Mouse (Mus musculus): Measurements from ENCODE around the gene AC161166.1. TPM values are rescaled to one million over a fixed set of nuclear protein-coding genes. Genes with fewer than 3 reads are reported as not detected.

Gene AC161166.1
- polyA plus RNA-seq, 1 experiment from 2014 or later = not detected

Other genes with a start within 250 kb of the AC161166.1 start
- gene Zfp93, start 242.0 kb downstream of the AC161166.1 start, polyA plus RNA-seq (2015; fragmentation: Nextera tagmentation; extraction: Ambion mirVana) = 0.88 and 0.93 TPM in 2 replicates
- 2.1 and 2.6 TPM in 2 replicates for gene Zfp61, start 211.2 kb downstream of the AC161166.1 start, polyA plus RNA-seq (2015; fragmentation: Nextera tagmentation; extraction: Ambion mirVana)
- 1.7 TPM in 2 replicates for gene Zfp94, start 195.8 kb downstream of the AC161166.1 start, polyA plus RNA-seq (2015; fragmentation: Nextera tagmentation; extraction: Ambion mirVana)
- not detected in 2 replicates for gene Tescl, start 178.5 kb downstream of the AC161166.1 start, polyA plus RNA-seq (2015; fragmentation: Nextera tagmentation; extraction: Ambion mirVana)
- gene Lypd5, start 163.3 kb downstream of the AC161166.1 start, polyA plus RNA-seq (2015; fragmentation: Nextera tagmentation; extraction: Ambion mirVana) = not detected in 2 replicates
- gene Kcnn4, start 142.2 kb downstream of the AC161166.1 start, polyA plus RNA-seq (2015; fragmentation: Nextera tagmentation; extraction: Ambion mirVana) = 127 and 144 TPM in 2 replicates
- 14.8 and 15.9 TPM in 2 replicates for gene Smg9, start 112.8 kb downstream of the AC161166.1 start, polyA plus RNA-seq (2015; fragmentation: Nextera tagmentation; extraction: Ambion mirVana)
- 0.18 TPM in 1 of 2 replicates, not detected in the other for gene Irgc1, start 60.2 kb downstream of the AC161166.1 start, polyA plus RNA-seq (2015; fragmentation: Nextera tagmentation; extraction: Ambion mirVana)
- 5.8 and 6.5 TPM in 2 replicates for gene Plaur, start 50.0 kb downstream of the AC161166.1 start, polyA plus RNA-seq (2015; fragmentation: Nextera tagmentation; extraction: Ambion mirVana)
- gene Cadm4, start 30.4 kb downstream of the AC161166.1 start, polyA plus RNA-seq (2015; fragmentation: Nextera tagmentation; extraction: Ambion mirVana) = 0.20 and 0.25 TPM in 2 replicates
- gene Zfp428, start 5.4 kb downstream of the AC161166.1 start, polyA plus RNA-seq (2015; fragmentation: Nextera tagmentation; extraction: Ambion mirVana) = 4.2 and 4.5 TPM in 2 replicates
- gene Irgq, start 18.2 kb upstream of the AC161166.1 start, polyA plus RNA-seq (2015; fragmentation: Nextera tagmentation; extraction: Ambion mirVana) = 1.6 and 2.0 TPM in 2 replicates
- gene Pinlyp, start 33.7 kb upstream of the AC161166.1 start, polyA plus RNA-seq (2015; fragmentation: Nextera tagmentation; extraction: Ambion mirVana) = not detected in 2 replicates
- 41.1 and 48.9 TPM in 2 replicates for gene Xrcc1, start 33.8 kb upstream of the AC161166.1 start, polyA plus RNA-seq (2015; fragmentation: Nextera tagmentation; extraction: Ambion mirVana)
- 27.1 and 28.9 TPM in 2 replicates for gene Ethe1, start 75.1 kb upstream of the AC161166.1 start, polyA plus RNA-seq (2015; fragmentation: Nextera tagmentation; extraction: Ambion mirVana)
- 0.22 and 0.24 TPM in 2 replicates for gene Zfp575, start 75.2 kb upstream of the AC161166.1 start, polyA plus RNA-seq (2015; fragmentation: Nextera tagmentation; extraction: Ambion mirVana)
- 0.10 and 0.12 TPM in 2 replicates for gene Phldb3, start 98.3 kb upstream of the AC161166.1 start, polyA plus RNA-seq (2015; fragmentation: Nextera tagmentation; extraction: Ambion mirVana)
- gene Lypd3, start 124.1 kb upstream of the AC161166.1 start, polyA plus RNA-seq (2015; fragmentation: Nextera tagmentation; extraction: Ambion mirVana) = not detected in 2 replicates
- 0.08 TPM in 1 of 2 replicates, not detected in the other for gene Tex101, start 164.2 kb upstream of the AC161166.1 start, polyA plus RNA-seq (2015; fragmentation: Nextera tagmentation; extraction: Ambion mirVana)
- gene BC049730, start 196.8 kb upstream of the AC161166.1 start, polyA plus RNA-seq (2015; fragmentation: Nextera tagmentation; extraction: Ambion mirVana) = not detected in 2 replicates
- gene Gm4763, start 214.5 kb upstream of the AC161166.1 start, polyA plus RNA-seq (2015; fragmentation: Nextera tagmentation; extraction: Ambion mirVana) = not detected in 2 replicates
- gene Cd177, start 247.9 kb upstream of the AC161166.1 start, polyA plus RNA-seq (2015; fragmentation: Nextera tagmentation; extraction: Ambion mirVana) = 10.1 and 13.5 TPM in 2 replicates